Mouse (Mus musculus) lung, postnatal 0 days (tissue): ENCODE data around the gene Ppp1r26. TPM values are rescaled to one million over a fixed set of nuclear protein-coding genes. Genes with fewer than 3 reads are reported as not detected.

Experiments used
- ATAC-seq: fragments of 200-750 bp; cut with Nextera tagmentation; 2 replicates; pipeline ENCODE4 v1.8.0; 2017; ENCODE audit warnings: moderate library complexity
- DNase-seq: peaks from one replicate; pipeline ENCODE4 v3.0.0-alpha.2; 2016; ENCODE audit warnings: low spot score
- H3K27ac ChIP-seq: fragments of 300-500 bp; sonication (generic); 2 replicates; pipeline ENCODE4 v1.5.1; 2014; ENCODE audit warnings: antibody characterized with exemption, mild to moderate bottlenecking, low read length, mixed read lengths
- H3K27me3 ChIP-seq: fragments of 300-500 bp; sonication (generic); replicated peaks from 2 replicates; pipeline ENCODE4 v1.6.1; 2014; ENCODE audit warnings: low read length, mixed read lengths; ENCODE audit not compliant: insufficient read depth
- H3K36me3 ChIP-seq: fragments of 300-500 bp; sonication (generic); 2 replicates; pipeline ENCODE4 v1.6.1; 2014; ENCODE audit warnings: low read length, mixed read lengths; ENCODE audit not compliant: insufficient read depth
- H3K4me1 ChIP-seq: fragments of 300-500 bp; sonication (generic); 2 replicates; pipeline ENCODE4 v1.6.1; 2014; ENCODE audit warnings: antibody characterized with exemption, low read depth, low read length, mixed read lengths; ENCODE audit not compliant: insufficient read depth
- H3K4me2 ChIP-seq: fragments of 300-500 bp; sonication (generic); replicated peaks from 2 replicates; pipeline ENCODE4 v1.6.1; 2014; ENCODE audit warnings: low read depth, mild to moderate bottlenecking, low read length, moderate library complexity, mixed read lengths
- H3K4me3 ChIP-seq: fragments of 300-500 bp; sonication (generic); 2 replicates; pipeline ENCODE4 v1.5.1; 2014; ENCODE audit warnings: low read depth, low read length
- H3K9ac ChIP-seq: fragments of 300-500 bp; sonication (generic); replicated peaks from 2 replicates; pipeline ENCODE4 v1.6.1; 2014; ENCODE audit warnings: low read depth, mild to moderate bottlenecking
- H3K9me3 ChIP-seq: fragments of 300-500 bp; sonication (generic); 2 replicates; pipeline ENCODE4 v1.6.1; 2016; ENCODE audit warnings: low read length, mixed read lengths
- CTCF ChIP-seq: IDR thresholded peaks from 2 replicates; pipeline ENCODE4 v1.5.1; 2016; ENCODE audit warnings: antibody characterized with exemption, mild to moderate bottlenecking
- EP300 ChIP-seq: IDR thresholded peaks from 2 replicates; pipeline ENCODE4 v1.6.1; 2016; ENCODE audit warnings: antibody characterized with exemption, mild to moderate bottlenecking, control low read depth
- WGBS: fragments of 180-500 bp; shearing (Covaris S2); extraction: QIAGEN DNeasy Blood & Tissue Kit; methylation state at CpG from one replicate; pipeline ENCODE4 v1.1.7; 2014; 5-methylcytosine and 5-hydroxymethylcytosine counted together
- polyA plus RNA-seq: library from polyadenylated mRNA; unstranded; fragments of >200 nt; fragmentation: Nextera tagmentation; extraction: Ambion mirVana; gene quantifications from 2 replicates; pipeline ENCODE4 v1.2.1, GENCODE M21; 2015

Ppp1r26 gene
- polyA plus RNA-seq, 1 experiment from 2014 or later, result 1.6 TPM

- no peaks in the 10 kb centered on the region for H3K9me3 ChIP-seq
- no peak for TF ChIP-seq CTCF
- TF ChIP-seq EP300, result no peak
- no peak overlapping the region for H3K9ac ChIP-seq
- H3K36me3 ChIP-seq, result no peaks in the 10 kb centered on the region
- WGBS, result 50% methylated on average over 2 of the region's 2 CpGs
- ATAC-seq (no peak), DNase-seq (no peak)
- H3K4me2 ChIP-seq, result no peak overlapping the region
- no peaks in the 10 kb centered on the region for H3K27me3 ChIP-seq
- no peak overlapping the region for H3K4me3 ChIP-seq
- no peaks in the 10 kb centered on the region for H3K4me1 ChIP-seq
- no peak overlapping the region for H3K27ac ChIP-seq
Measured at GRCm38 (mm10) chr2:28483861-28484260, 37.3 kb downstream of the Ppp1r26 start.

GRCm38 (mm10) chr2:28494521-28494920 lies 47.9 kb downstream of the Ppp1r26 start:
- Histone ChIP-seq H3K36me3 (no peaks in the 10 kb centered on the region), H3K4me1 (no peaks in the 10 kb centered on the region), H3K27ac (no peak overlapping the region), H3K9me3 (no peaks in the 10 kb centered on the region), H3K4me2 (no peak overlapping the region), H3K27me3 (no peaks in the 10 kb centered on the region), H3K4me3 (no peak overlapping the region), H3K9ac (no peak overlapping the region)
- DNase-seq (no peak), ATAC-seq (no peak)
- 61% methylated on average over 2 of the region's 2 CpGs for WGBS
- TF ChIP-seq EP300, result no peak
- no peak for TF ChIP-seq CTCF

GRCm38 (mm10) chr2:28495207-28495756 lies 48.7 kb downstream of the Ppp1r26 start:
- ATAC-seq (no peak), DNase-seq (peak; percentile 60)
- no peaks in the 10 kb centered on the region for H3K4me1 ChIP-seq
- no peak overlapping the region for H3K27ac ChIP-seq
- no peak overlapping the region for H3K9ac ChIP-seq
- H3K27me3 ChIP-seq, result no peaks in the 10 kb centered on the region
- no peaks in the 10 kb centered on the region for H3K36me3 ChIP-seq
- H3K4me2 ChIP-seq, result no peak overlapping the region
- no peaks in the 10 kb centered on the region for H3K9me3 ChIP-seq
- 54% methylated on average over 14 of the region's 14 CpGs for WGBS
- TF ChIP-seq EP300 (no peak), CTCF (peak; percentile 44)
- no peak overlapping the region for H3K4me3 ChIP-seq

- no peak overlapping the region for H3K9ac ChIP-seq
Measured at GRCm38 (mm10) chr2:28495801-28496595, 49.4 kb downstream of the Ppp1r26 start.

GRCm38 (mm10) chr2:28496671-28497070 lies 50.1 kb downstream of the Ppp1r26 start, which contains the start of gene Gbgt1:
Gene Gbgt1 (plus strand): TSS chr2:28496891.
- H3K36me3 ChIP-seq, result no peaks in the 10 kb centered on the region
- 67% methylated on average over 5 of the region's 5 CpGs for WGBS
- no peaks in the 10 kb centered on the region for H3K9me3 ChIP-seq
- DNase-seq, result peak; percentile 30
- H3K4me2 ChIP-seq, result 0 out of 2 replicates have a peak within 1 kb of the TSS, but pooled peaks have one; percentile 1
- H3K4me3 ChIP-seq, result no peak within 1 kb of the TSS
- H3K9ac ChIP-seq, result no peak within 1 kb of the TSS
- TF ChIP-seq CTCF (no peak), EP300 (no peak)
- peak; percentile 17 for ATAC-seq
- H3K27ac ChIP-seq, result no peak within 1 kb of the TSS
- no peaks in the 10 kb centered on the region for H3K27me3 ChIP-seq
- H3K4me1 ChIP-seq, result no peaks in the 10 kb centered on the region

More at GRCm38 (mm10) chr2:28495801-28496595, 49.4 kb downstream of the Ppp1r26 start:
- Histone ChIP-seq H3K4me1 (no peaks in the 10 kb centered on the region), H3K27ac (no peak overlapping the region), H3K4me2 (no peak overlapping the region), H3K9me3 (no peaks in the 10 kb centered on the region), H3K4me3 (no peak overlapping the region), H3K27me3 (no peaks in the 10 kb centered on the region), H3K36me3 (no peaks in the 10 kb centered on the region)
- ATAC-seq (no peak), DNase-seq (no peak)
- WGBS, result 76% methylated on average over 16 of the region's 16 CpGs
- TF ChIP-seq EP300 (no peak), CTCF (no peak)

- DNase-seq (no peak), ATAC-seq (no peak)
- Histone ChIP-seq H3K27ac (no peak overlapping the region), H3K27me3 (no peaks in the 10 kb centered on the region), H3K4me2 (no peak overlapping the region), H3K4me3 (no peak overlapping the region), H3K9me3 (no peaks in the 10 kb centered on the region), H3K4me1 (no peaks in the 10 kb centered on the region), H3K36me3 (no peaks in the 10 kb centered on the region), H3K9ac (no peak overlapping the region)
- WGBS, result 83% methylated on average over 5 of the region's 5 CpGs
- TF ChIP-seq EP300 (no peak), CTCF (no peak)
Measured at GRCm38 (mm10) chr2:28497561-28497960, 51.0 kb downstream of the Ppp1r26 start.
